Comparison of ENCODE assay signal across 9 mouse cellular contexts in genomic region chr11:79080965-79081891, GRCm38 (mm10).
A peak's percentile ranks its signal among the peaks of the same experiment; 100 is the strongest.
DNase-seq lines count a peak whose midpoint lies in the region; ATAC-seq and TF ChIP-seq lines count a peak whose summit lies in the region.
"Had no signal": no experiment of that assay in that cellular context is flagged by ENCODE, and none has a peak within 500 bp of the region (broad histone marks: within the 10 kb centered on the region; RNA-seq: fewer than 3 reads in every experiment).

No protein-coding gene starts in this region.

- H3K4me3 ChIP-seq in kidney, embryonic 14.5 days (ENCODE audit: low read length): no peak overlapping the region
- no peak overlapping the region for H3K4me3 ChIP-seq in kidney, adult 2 months (ENCODE audit: insufficient read depth, low read depth, low read length)
- no peak overlapping the region for H3K4me3 ChIP-seq in myocyte
- no peak overlapping the region for H3K4me3 ChIP-seq in left cerebral cortex, adult 2 months
- H3K4me3 ChIP-seq in midbrain, embryonic 15.5 days: no peak overlapping the region

- no peaks in the 10 kb centered on the region for H3K79me2 ChIP-seq in myocyte (ENCODE audit: control insufficient read depth, insufficient read depth)

- peak; percentile 28 for DNase-seq in kidney, adult 11 months
- peak; percentile 95 for DNase-seq in fibroblast of lung, adult 2 months (ENCODE audit: low read depth)
- peak; percentile 63 for DNase-seq in kidney, adult 2 months
- no peak for DNase-seq in left cerebral cortex, adult 2 months (ENCODE audit: extremely low spot score in 1 of 2, low spot score in 2 of 2)
- DNase-seq in spleen, postnatal 36 days (ENCODE audit: low spot score in 2 of 2): no peak

- H3K9ac ChIP-seq in kidney, embryonic 14.5 days (ENCODE audit: low read depth, low read length): no peak overlapping the region
- no peak overlapping the region for H3K9ac ChIP-seq in midbrain, embryonic 15.5 days
- H3K9ac ChIP-seq: liver, embryonic 14.5 days had no signal

- no peak overlapping the region for H3K27ac ChIP-seq in kidney, embryonic 14.5 days (ENCODE audit: low read depth, low read length)
- peak overlapping the region; percentile 79 for H3K27ac ChIP-seq in kidney, adult 2 months (ENCODE audit: insufficient read depth, low read depth, low read length)
- no peak overlapping the region; the same call in 1 of the 2 replicates for H3K27ac ChIP-seq in left cerebral cortex, adult 2 months
- H3K27ac ChIP-seq in midbrain, embryonic 15.5 days: no peak overlapping the region
- H3K27ac ChIP-seq: liver, embryonic 14.5 days had no signal

- intact Hi-C loops in left cerebral cortex, adult 2 months (cut with DNase I): no loop called here

- no peak overlapping the region for H3ac ChIP-seq in myocyte (ENCODE audit: control insufficient read depth, insufficient read length)

- ATAC-seq in kidney, embryonic 14.5 days (ENCODE audit: low FRiP score, low TSS enrichment): no peak
- no peak for ATAC-seq in midbrain, embryonic 15.5 days (replicated peaks)

- WGBS in kidney, embryonic 14.5 days: 45% methylated on average over 16 of the region's 16 CpGs
- WGBS in kidney, adult 2 months: 62% methylated on average over 16 of the region's 16 CpGs
- 76% methylated on average over 16 of the region's 16 CpGs for WGBS in midbrain, embryonic 15.5 days

- no peak overlapping the region for H3K4me2 ChIP-seq in kidney, embryonic 14.5 days (replicated peaks; ENCODE audit: low read depth, low read length)
- no peak overlapping the region for H3K4me2 ChIP-seq in myocyte (ENCODE audit: low read depth)
- H3K4me2 ChIP-seq in midbrain, embryonic 15.5 days: no peak overlapping the region

- no peak for TF ChIP-seq CTCF in kidney, adult 2 months (conservative IDR thresholded peaks at IDR 0.05; ENCODE audit: insufficient read depth, insufficient read length, low read depth, low read length)
- no peak for TF ChIP-seq CTCF in left cerebral cortex, adult 2 months (IDR thresholded peaks at IDR 0.05)

- H3K36me3 ChIP-seq in kidney, embryonic 14.5 days (ENCODE audit: control insufficient read depth, insufficient read depth, low read length): no peaks in the 10 kb centered on the region
- no peaks in the 10 kb centered on the region for H3K36me3 ChIP-seq in kidney, adult 2 months (ENCODE audit: control insufficient read depth, insufficient read depth, low read length)
- no peaks in the 10 kb centered on the region for H3K36me3 ChIP-seq in myocyte (ENCODE audit: control insufficient read depth, insufficient read depth)
- no peaks in the 10 kb centered on the region for H3K36me3 ChIP-seq in midbrain, embryonic 15.5 days (replicated peaks)

- H3K4me1 ChIP-seq in kidney, embryonic 14.5 days (ENCODE audit: control insufficient read depth, insufficient read depth, low read length): peaks cover 13% of the 10 kb centered on the region
- peaks cover 7% of the 10 kb centered on the region for H3K4me1 ChIP-seq in kidney, adult 2 months (ENCODE audit: control insufficient read depth, insufficient read depth, low read length)
- 0 out of 2 replicates have a peak, but pooled peaks cover 2% of the 10 kb centered on the region for H3K4me1 ChIP-seq in midbrain, embryonic 15.5 days

- H3K9me3 ChIP-seq in kidney, embryonic 14.5 days (ENCODE audit: control insufficient read depth, low read length): no peaks in the 10 kb centered on the region
- H3K9me3 ChIP-seq in midbrain, embryonic 15.5 days: no peaks in the 10 kb centered on the region

- no peaks in the 10 kb centered on the region for H3K27me3 ChIP-seq in kidney, embryonic 14.5 days (ENCODE audit: control insufficient read depth, insufficient read depth, low read length)
- H3K27me3 ChIP-seq in kidney, adult 2 months (replicated peaks; ENCODE audit: control insufficient read depth, insufficient read depth, low read length): no peaks in the 10 kb centered on the region
- no peaks in the 10 kb centered on the region for H3K27me3 ChIP-seq in myocyte (ENCODE audit: control insufficient read depth, insufficient read depth, insufficient read length)
- H3K27me3 ChIP-seq in midbrain, embryonic 15.5 days (replicated peaks): no peaks in the 10 kb centered on the region

- TF ChIP-seq POLR2A in kidney, adult 2 months (IDR thresholded peaks at IDR 0.05; ENCODE audit: low read depth, low read length): no peak
- no peak for TF ChIP-seq POLR2A in myocyte (IDR thresholded peaks at IDR 0.05; ENCODE audit: insufficient read length, low read depth)

TF ChIP-seq in myocyte, 11 proteins besides CTCF, POLR2A, EP300 and RAD21:
- TF ChIP-seq MYOG (IDR thresholded peaks at IDR 0.05; ENCODE audit: control insufficient read depth in 1 of 3, insufficient read depth in 1 of 3, insufficient read length in 2 of 3, low read depth in 2 of 3) (peak in 1 of 3 experiments; percentile 20), MYOD1 (IDR thresholded peaks at IDR 0.05; ENCODE audit: control insufficient read depth in 1 of 3, insufficient read length in 2 of 3, low read depth in 2 of 3) (no peak), MAX (IDR thresholded peaks at IDR 0.05; ENCODE audit: low read depth) (no peak), TCF3 (IDR thresholded peaks at IDR 0.05; ENCODE audit: insufficient read length, low read depth) (no peak), CEBPB (IDR thresholded peaks at IDR 0.05; ENCODE audit: insufficient read depth, poor library complexity, severe bottlenecking) (peak; percentile 31; the same call in 1 of the 2 replicates), E2F4 (IDR thresholded peaks at IDR 0.05; ENCODE audit: insufficient read depth) (no peak), TCF12 (IDR thresholded peaks at IDR 0.05; ENCODE audit: insufficient read depth, poor library complexity, severe bottlenecking) (no peak), POLR2AphosphoS2 (IDR thresholded peaks at IDR 0.05; ENCODE audit: insufficient read length, low read depth) (no peak), USF1 (IDR thresholded peaks at IDR 0.05; ENCODE audit: low read depth) (no peak)

Comparison
In these comparisons a context has a peak if more than half of its experiments do, and no peak if none do; other contexts are left out.
1. DNase-seq: peak in kidney, adult 11 months (single experiment), fibroblast of lung, adult 2 months (single experiment) and kidney, adult 2 months (single experiment); none in left cerebral cortex, adult 2 months (0 of 2) and spleen, postnatal 36 days (0 of 2).